Mouse (Mus musculus) forebrain, embryonic 10.5 days (tissue): Measurements from ENCODE around the gene 4930562C15Rik. TPM values are rescaled to one million over a fixed set of nuclear protein-coding genes. Genes with fewer than 3 reads are reported as not detected.
A peak's percentile ranks its signal among the peaks of the same experiment; 100 is the strongest.

ENCODE experiments used
- DNase-seq: peaks from one replicate; pipeline ENCODE4 v3.0.0-alpha.2; 2017; ENCODE audit warnings: low spot score; ENCODE audit errors: extremely low spot score
- H3K27ac ChIP-seq: fragments of 300-500 bp; sonication (generic); 2 replicates; pipeline ENCODE4 v1.5.1; 2016; ENCODE audit warnings: mild to moderate bottlenecking
- H3K27me3 ChIP-seq: fragments of 300-500 bp; sonication (generic); 2 replicates; pipeline ENCODE4 v1.6.1; 2016; ENCODE audit warnings: mild to moderate bottlenecking; ENCODE audit not compliant: poor library complexity, severe bottlenecking
- H3K36me3 ChIP-seq: fragments of 300-500 bp; sonication (generic); replicated peaks from 2 replicates; pipeline ENCODE4 v1.6.1; 2016; ENCODE audit warnings: mild to moderate bottlenecking, moderate library complexity
- H3K4me1 ChIP-seq: fragments of 300-500 bp; sonication (generic); 2 replicates; pipeline ENCODE4 v1.6.1; 2016
- H3K4me3 ChIP-seq: fragments of 300-500 bp; sonication (generic); 2 replicates; pipeline ENCODE4 v1.5.1; 2016; ENCODE audit warnings: mild to moderate bottlenecking, moderate library complexity
- H3K9me3 ChIP-seq: fragments of 300-500 bp; sonication (generic); 2 replicates; pipeline ENCODE4 v1.6.1; 2016; ENCODE audit warnings: mild to moderate bottlenecking, moderate library complexity
- WGBS: fragments of 180-500 bp; shearing (Covaris S2); methylation state at CpG from one replicate; pipeline ENCODE4 v1.1.7; 2016; 5-methylcytosine and 5-hydroxymethylcytosine counted together
- polyA plus RNA-seq: library from polyadenylated mRNA; unstranded; fragments of >200 nt; fragmentation: Nextera tagmentation; extraction: Ambion mirVana; gene quantifications from 2 replicates; pipeline ENCODE4 v1.2.1, GENCODE M21; 2016

4930562C15Rik gene
- polyA plus RNA-seq, 1 experiment from 2014 or later: 0.25 TPM

GRCm38 (mm10) chr16:4870490-4870889, 35.3 kb downstream of the 4930562C15Rik start:
- Histone ChIP-seq H3K27me3 (no peaks in the 10 kb centered on the region), H3K9me3 (no peaks in the 10 kb centered on the region), H3K4me1 (no peaks in the 10 kb centered on the region), H3K27ac (no peak overlapping the region), H3K4me3 (no peak overlapping the region), H3K36me3 (peaks cover 32% of the 10 kb centered on the region)
- WGBS: 93% methylated on average over 5 of the region's 5 CpGs
- DNase-seq: no peak

GRCm38 (mm10) chr16:4871926-4872325, 36.7 kb downstream of the 4930562C15Rik start:
- Histone ChIP-seq H3K4me3 (no peak overlapping the region), H3K9me3 (no peaks in the 10 kb centered on the region), H3K27ac (no peak overlapping the region), H3K4me1 (no peaks in the 10 kb centered on the region), H3K27me3 (no peaks in the 10 kb centered on the region), H3K36me3 (peaks cover 42% of the 10 kb centered on the region)
- no peak for DNase-seq
- 92% methylated on average over 2 of the region's 2 CpGs for whole genome bisulfite sequencing

DNA sequence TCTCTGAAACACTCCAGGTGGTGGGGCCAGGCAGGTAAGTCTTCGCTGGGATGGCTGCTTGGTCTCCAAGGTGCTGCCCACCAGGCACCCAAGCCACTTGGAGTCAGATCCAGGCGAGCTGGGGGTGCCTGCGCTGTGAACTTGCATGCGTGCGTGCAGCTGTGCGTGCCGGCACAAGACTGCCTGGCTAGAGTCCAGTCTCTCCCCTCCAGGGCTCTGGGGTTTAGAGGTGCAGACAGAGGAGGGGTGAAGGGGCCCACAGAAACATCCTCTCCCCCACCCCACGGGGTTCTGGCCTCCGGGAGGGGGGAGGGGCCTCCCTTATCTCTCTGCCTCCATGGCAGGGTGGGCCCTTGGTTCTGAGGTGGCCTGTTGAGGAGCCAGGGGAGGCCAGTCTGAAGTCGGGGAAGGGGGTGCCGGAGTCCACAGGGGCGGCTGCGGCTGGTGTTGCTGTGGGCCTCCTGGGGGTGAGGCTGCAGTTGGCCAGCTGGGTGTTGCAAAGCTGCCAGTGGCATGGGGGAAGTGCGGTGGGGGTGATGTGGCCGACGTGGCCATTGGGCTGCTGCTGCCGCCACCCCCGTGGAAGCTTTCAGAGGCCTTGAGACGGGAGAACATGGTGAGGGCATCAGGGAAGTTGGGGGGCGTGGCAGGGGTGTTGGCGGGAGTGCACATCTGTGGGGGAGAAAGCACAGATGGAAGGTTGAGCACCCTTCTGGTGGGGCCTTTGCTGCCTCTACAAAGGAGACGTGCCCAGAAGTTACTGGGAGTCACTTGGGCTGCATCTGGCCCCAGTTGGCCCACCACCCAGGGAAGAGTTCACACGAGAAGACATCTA, 40.2 kb downstream of the 4930562C15Rik start:
- no peak for DNase-seq
- H3K27me3 ChIP-seq: no peaks in the 10 kb centered on the region
- no peaks in the 10 kb centered on the region for H3K9me3 ChIP-seq
- H3K4me1 ChIP-seq: peaks cover 21% of the 10 kb centered on the region
- H3K27ac ChIP-seq: no peak overlapping the region
- no peak overlapping the region for H3K4me3 ChIP-seq
- 91% methylated on average over 23 of the region's 23 CpGs for WGBS
- H3K36me3 ChIP-seq: peaks cover 33% of the 10 kb centered on the region

GRCm38 (mm10) chr16:4876033-4876680, 40.9 kb downstream of the 4930562C15Rik start:
- H3K36me3 ChIP-seq: peaks cover 33% of the 10 kb centered on the region
- 89% methylated on average over 8 of the region's 8 CpGs for WGBS
- H3K4me3 ChIP-seq: no peak overlapping the region
- peaks cover 27% of the 10 kb centered on the region for H3K4me1 ChIP-seq
- no peaks in the 10 kb centered on the region for H3K9me3 ChIP-seq
- no peaks in the 10 kb centered on the region for H3K27me3 ChIP-seq
- no peak overlapping the region for H3K27ac ChIP-seq
- DNase-seq: no peak

DNA sequence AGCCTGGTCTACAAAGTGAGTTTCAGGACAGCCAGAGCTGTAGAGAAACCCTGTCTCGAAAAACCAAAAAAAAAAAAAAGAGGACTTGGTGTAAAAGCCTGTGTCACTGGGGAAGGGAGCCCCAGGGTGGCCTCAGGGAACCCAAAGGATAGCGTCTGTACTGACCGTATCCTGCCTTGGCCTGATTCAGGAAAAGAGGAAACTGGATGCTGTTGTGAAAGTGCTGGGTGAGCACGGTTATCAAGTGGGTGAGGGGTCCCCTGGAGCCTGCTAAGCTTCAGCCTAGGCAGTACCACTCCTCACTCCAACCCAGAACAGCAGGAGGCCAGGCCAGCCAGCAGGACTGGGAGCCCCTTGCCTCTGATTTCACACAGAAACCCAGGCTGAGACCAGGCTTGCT, 42.0 kb downstream of the 4930562C15Rik start:
- H3K36me3 ChIP-seq: peaks cover 33% of the 10 kb centered on the region
- peaks cover 36% of the 10 kb centered on the region for H3K4me1 ChIP-seq
- H3K27me3 ChIP-seq: no peaks in the 10 kb centered on the region
- H3K27ac ChIP-seq: no peak overlapping the region
- peak overlapping the region; percentile 96 for H3K4me3 ChIP-seq
- no peak for DNase-seq
- WGBS: 89% methylated on average over 4 of the region's 4 CpGs
- no peaks in the 10 kb centered on the region for H3K9me3 ChIP-seq

DNA sequence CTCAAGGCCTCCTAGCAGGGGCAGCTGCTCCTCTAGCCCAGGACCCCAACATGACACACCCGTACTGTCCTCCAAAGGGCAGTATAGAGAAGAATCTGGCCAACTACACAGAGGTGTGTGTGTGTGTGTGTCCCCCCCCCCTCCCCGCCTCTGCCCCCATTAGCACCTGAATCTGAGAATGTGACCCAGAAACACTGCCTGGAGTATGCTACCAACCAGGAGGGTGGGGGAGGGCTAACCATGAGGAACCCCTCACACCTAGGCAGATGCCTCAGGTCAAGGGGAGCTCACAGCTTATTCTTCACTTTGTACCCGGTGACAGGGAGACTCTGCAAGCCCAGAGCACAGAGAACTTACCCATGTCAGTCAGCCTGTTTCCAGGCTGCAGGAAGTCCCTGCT, 42.5 kb downstream of the 4930562C15Rik start:
- H3K9me3 ChIP-seq: no peaks in the 10 kb centered on the region
- no peaks in the 10 kb centered on the region for H3K27me3 ChIP-seq
- DNase-seq: no peak
- H3K36me3 ChIP-seq: peaks cover 33% of the 10 kb centered on the region
- 0 out of 2 replicates have a peak overlapping the region, but pooled peaks have one; percentile 96 for H3K27ac ChIP-seq
- peaks cover 36% of the 10 kb centered on the region for H3K4me1 ChIP-seq
- WGBS: 70% methylated on average over 3 of the region's 3 CpGs
- H3K4me3 ChIP-seq: peak overlapping the region; percentile 96

DNA sequence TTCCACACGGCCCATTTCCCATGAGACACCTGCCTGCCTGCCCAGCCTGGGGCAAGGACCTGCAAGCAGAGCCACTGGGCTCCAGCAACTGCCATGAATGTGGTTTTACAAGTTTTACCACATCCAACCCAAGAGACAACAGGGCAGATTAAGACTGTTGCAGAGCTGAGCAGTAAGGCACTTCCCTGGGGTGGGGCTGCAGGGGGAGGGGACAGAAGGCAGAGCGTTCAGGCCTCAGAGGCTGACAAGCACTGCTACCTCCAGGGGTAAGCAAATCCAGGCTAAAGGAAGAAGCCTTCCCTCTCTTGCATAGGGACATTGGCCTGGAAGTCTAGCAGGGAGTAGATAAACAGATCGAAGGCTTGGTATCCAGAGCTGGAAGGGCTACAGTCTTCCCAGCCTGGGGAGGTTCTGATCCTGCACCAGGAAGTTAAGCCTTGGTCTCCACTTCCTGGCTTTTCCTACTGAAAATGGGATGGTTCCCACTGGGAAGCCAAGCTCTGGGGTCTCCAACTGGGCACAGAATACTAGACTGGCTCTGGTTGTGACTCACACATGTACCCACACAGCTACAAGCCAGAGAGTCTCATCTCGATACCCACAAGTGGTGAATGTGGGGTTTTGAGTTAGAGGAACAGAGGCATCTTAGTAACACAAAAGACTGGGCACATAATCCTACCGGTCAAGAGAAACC, 43.1 kb downstream of the 4930562C15Rik start:
- DNase-seq: no peak
- Histone ChIP-seq H3K9me3 (no peaks in the 10 kb centered on the region), H3K27me3 (no peaks in the 10 kb centered on the region), H3K27ac (peak overlapping the region; percentile 96; the same call in 1 of the 2 replicates), H3K4me3 (peak overlapping the region; percentile 96), H3K36me3 (peaks cover 33% of the 10 kb centered on the region), H3K4me1 (peaks cover 36% of the 10 kb centered on the region)
- 46% methylated on average over 5 of the region's 5 CpGs for WGBS

DNA sequence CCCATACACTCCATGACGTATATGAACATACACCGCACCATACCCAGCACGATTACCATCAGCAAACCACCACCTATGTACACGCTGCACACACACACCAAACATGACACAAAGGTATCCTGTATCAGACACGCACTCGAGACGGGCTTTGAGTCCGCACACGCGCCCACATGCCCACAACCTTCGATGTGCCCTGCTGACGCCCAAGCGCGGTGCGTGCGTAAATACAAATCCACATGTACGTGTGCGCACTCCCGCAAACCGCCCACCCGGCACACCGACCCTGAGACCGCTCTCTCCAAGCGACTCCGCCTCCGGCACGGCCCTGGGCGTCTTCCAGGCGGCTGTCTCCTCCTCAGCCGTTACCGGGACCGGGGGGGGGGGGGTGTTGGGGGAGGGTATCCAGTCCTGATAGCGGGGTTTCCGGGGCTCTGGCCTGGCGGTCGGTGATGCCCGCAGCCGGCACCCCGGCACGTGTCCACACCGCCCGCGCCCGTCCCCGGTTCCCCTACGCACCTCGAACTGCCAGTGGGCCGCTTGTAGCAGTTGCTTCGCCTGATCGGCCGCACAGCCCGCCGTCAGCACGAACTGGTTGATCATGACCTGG, 44.0 kb downstream of the 4930562C15Rik start:
- peak overlapping the region; percentile 96 for H3K27ac ChIP-seq
- peak overlapping the region; percentile 96 for H3K4me3 ChIP-seq
- peaks cover 27% of the 10 kb centered on the region for H3K36me3 ChIP-seq
- no peaks in the 10 kb centered on the region for H3K9me3 ChIP-seq
- DNase-seq: no peak
- no peaks in the 10 kb centered on the region for H3K27me3 ChIP-seq
- WGBS: under 1% methylated on average over 54 of the region's 54 CpGs
- H3K4me1 ChIP-seq: peaks cover 36% of the 10 kb centered on the region

DNA sequence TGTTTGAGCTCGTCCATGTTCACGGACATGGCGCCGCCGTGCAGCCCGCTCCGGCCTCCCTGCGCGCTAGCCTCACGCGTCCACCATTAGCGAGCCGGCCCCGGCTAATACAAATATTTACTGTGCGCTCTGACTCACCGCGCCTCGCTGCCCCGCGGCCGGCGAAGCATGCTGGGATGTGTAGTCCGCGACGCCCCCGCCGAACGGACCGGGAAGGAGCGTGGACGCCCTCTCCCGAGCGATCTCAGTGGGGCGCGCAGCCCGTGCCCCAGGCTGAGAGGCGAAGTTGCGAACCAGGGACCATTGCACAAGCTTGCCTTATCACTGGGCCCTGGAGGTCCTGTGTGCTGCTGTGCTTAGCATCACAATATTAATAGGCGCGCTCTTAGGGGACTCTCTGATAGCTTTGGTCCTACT, 44.5 kb downstream of the 4930562C15Rik start:
- no peaks in the 10 kb centered on the region for H3K9me3 ChIP-seq
- H3K27me3 ChIP-seq: no peaks in the 10 kb centered on the region
- under 1% methylated on average over 40 of the region's 40 CpGs for WGBS
- peak overlapping the region; percentile 96 for H3K4me3 ChIP-seq
- DNase-seq: peak; percentile 87
- peaks cover 22% of the 10 kb centered on the region for H3K36me3 ChIP-seq
- H3K4me1 ChIP-seq: peaks cover 36% of the 10 kb centered on the region
- peak overlapping the region; percentile 96 for H3K27ac ChIP-seq

GRCm38 (mm10) chr16:4880136-4880825, 45.1 kb downstream of the 4930562C15Rik start, which contains the start of gene Ubald1:
TSS of gene Ubald1 (minus strand) at chr16:4880315.
- under 1% methylated on average over 48 of the region's 48 CpGs for WGBS
- no peaks in the 10 kb centered on the region for H3K27me3 ChIP-seq
- H3K36me3 ChIP-seq: peaks cover 17% of the 10 kb centered on the region
- no peaks in the 10 kb centered on the region for H3K9me3 ChIP-seq
- peak within 1 kb of the TSS; percentile 96 for H3K4me3 ChIP-seq
- peak within 1 kb of the TSS; percentile 96 for H3K27ac ChIP-seq
- peaks cover 39% of the 10 kb centered on the region for H3K4me1 ChIP-seq
- DNase-seq: peak; percentile 99

- H3K27ac ChIP-seq: peak overlapping the region; percentile 96
- peak overlapping the region; percentile 96 for H3K4me3 ChIP-seq
- H3K36me3 ChIP-seq: 0 out of 2 replicates have a peak, but pooled peaks cover 4% of the 10 kb centered on the region
- no peak for DNase-seq
- H3K27me3 ChIP-seq: no peaks in the 10 kb centered on the region
- WGBS: 82% methylated on average over 10 of the region's 10 CpGs
- H3K4me1 ChIP-seq: peaks cover 49% of the 10 kb centered on the region
- H3K9me3 ChIP-seq: no peaks in the 10 kb centered on the region
These were observed 46.5 kb downstream of the 4930562C15Rik start for GRCm38 (mm10) chr16:4881400-4882351.
